Mouse (Mus musculus) megakaryocyte-erythroid progenitor cell, adult 5-6 weeks (primary cell): ENCODE measurements around the gene Per1. TPM values are rescaled to one million over a fixed set of nuclear protein-coding genes. Genes with fewer than 3 reads are reported as not detected.

ENCODE experiments used
- ATAC-seq: replicated peaks from 2 replicates; pipeline ENCODE4 v1.8.0; 2016; ENCODE audit warnings: mild to moderate bottlenecking, inconsistent platforms; ENCODE audit not compliant: severe bottlenecking, poor library complexity, low FRiP score, low TSS enrichment
- total RNA-seq, 2 experiments: library from RNA; stranded (forward) in 1 of 2; stranded (reverse) in 1 of 2; fragments of 200-1000, 215-1000 nt in 1 of 2; fragments of >200 nt in 1 of 2; fragmentation: Nextera tagmentation in 1 of 2; gene quantifications; 2 replicates each; pipeline ENCODE4 v1.2.3; 2014 to 2017

Per1 gene
- total RNA-seq, 2 experiments from 2014 or later, result 4.7 to 17.6 TPM

- no peak for ATAC-seq
Observed at GRCm38 (mm10) chr11:69108223-69108622, 13.2 kb downstream of the Per1 start.

GRCm38 (mm10) chr11:69109032-69109900 lies 14.2 kb downstream of the Per1 start:
- no peak for ATAC-seq

- peak; percentile 59 for ATAC-seq
Observed at GRCm38 (mm10) chr11:69110319-69111046, 15.5 kb downstream of the Per1 start.

GRCm38 (mm10) chr11:69111051-69111810 lies 16.2 kb downstream of the Per1 start:
- no peak for ATAC-seq

- no peak for ATAC-seq
Observed at GRCm38 (mm10) chr11:69111865-69112264, 16.8 kb downstream of the Per1 start.

- no peak for ATAC-seq
Observed at GRCm38 (mm10) chr11:69114018-69114417, 19.0 kb downstream of the Per1 start.

GRCm38 (mm10) chr11:69114621-69115020 lies 19.6 kb downstream of the Per1 start:
- no peak for ATAC-seq

- no peak for ATAC-seq
Observed at GRCm38 (mm10) chr11:69116843-69117242, 21.8 kb downstream of the Per1 start.

GRCm38 (mm10) chr11:69117737-69118695 lies 23.0 kb downstream of the Per1 start:
- 0 out of 2 replicates have a peak, but pooled peaks have one; percentile 19 for ATAC-seq

GRCm38 (mm10) chr11:69118765-69119164 lies 23.7 kb downstream of the Per1 start:
- 0 out of 2 replicates have a peak, but pooled peaks have one; percentile 16 for ATAC-seq

GRCm38 (mm10) chr11:69119446-69120155 lies 24.6 kb downstream of the Per1 start:
- no peak for ATAC-seq

GRCm38 (mm10) chr11:69120221-69121000 lies 25.4 kb downstream of the Per1 start, which contains the start of gene Hes7:
Gene Hes7, plus strand, starts transcription at chr11:69120404.
- no peak for ATAC-seq

GRCm38 (mm10) chr11:69121001-69121740 lies 26.2 kb downstream of the Per1 start:
- ATAC-seq, result no peak

- no peak for ATAC-seq
Observed at GRCm38 (mm10) chr11:69121741-69122335, 26.8 kb downstream of the Per1 start.

GRCm38 (mm10) chr11:69122336-69122951 lies 27.4 kb downstream of the Per1 start, which contains the start of gene 9130213A22Rik:
Gene 9130213A22Rik, minus strand, starts transcription at chr11:69122589.
- no peak for ATAC-seq
